ENCODE assay signal across 7 mouse cellular contexts in the genomic region with DNA sequence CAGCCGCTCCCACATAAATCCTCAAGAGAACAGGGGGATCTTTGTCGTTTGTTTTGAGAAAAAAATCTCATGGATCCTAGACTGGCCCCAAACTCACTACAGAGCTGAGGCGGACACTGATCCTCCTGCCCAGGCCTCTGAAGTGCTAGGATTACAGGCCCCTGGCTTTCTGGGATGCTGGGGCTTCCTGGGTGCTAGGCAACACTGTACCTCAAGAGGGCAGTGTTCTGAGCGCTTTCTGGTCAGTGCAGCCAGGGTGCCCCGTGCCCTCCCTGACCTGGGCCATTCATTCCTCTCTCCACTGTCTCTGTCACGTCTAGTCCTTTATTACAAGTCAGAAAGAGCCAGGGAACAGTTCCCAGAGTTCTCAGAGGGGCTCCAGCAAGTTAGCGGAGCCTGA. TPM values are rescaled to one million over a fixed set of nuclear protein-coding genes. Genes with fewer than 3 reads are reported as not detected.
A peak's percentile ranks its signal among the peaks of the same experiment; 100 is the strongest.
DNase-seq lines count a peak whose midpoint lies in the region; ATAC-seq lines count a peak whose summit lies in the region.

No protein-coding gene starts in this region.

- no peak overlapping the region for H3K4me3 ChIP-seq in embryonic facial prominence, embryonic 11.5 days (ENCODE audit: low read depth, low read length)
- H3K4me3 ChIP-seq in neural tube, embryonic 12.5 days, result no peak overlapping the region

- no peaks in the 10 kb centered on the region for H3K4me1 ChIP-seq in embryonic facial prominence, embryonic 11.5 days (ENCODE audit: control insufficient read depth, insufficient read depth, low read length)
- no peaks in the 10 kb centered on the region for H3K4me1 ChIP-seq in neural tube, embryonic 12.5 days

- peak; percentile 56 for DNase-seq in left cerebral cortex, postnatal 4 days
- no peak for DNase-seq in left cerebral cortex, postnatal 14 days (ENCODE audit: low spot score in 2 of 2)
- DNase-seq in cerebellum, adult 8-10 months, result peak; percentile 52
- DNase-seq in embryonic facial prominence, embryonic 11.5 days (ENCODE audit: low spot score), result peak; percentile 71
- peak; percentile 76 to 79 for DNase-seq in kidney, postnatal 4 days
- DNase-seq in left cerebral cortex, postnatal 25 days (ENCODE audit: low spot score in 2 of 2), result no peak

- no peak overlapping the region for H3K27ac ChIP-seq in embryonic facial prominence, embryonic 11.5 days (replicated peaks; ENCODE audit: low read depth, low read length)
- H3K27ac ChIP-seq in neural tube, embryonic 12.5 days, result no peak overlapping the region

- peaks cover 12% of the 10 kb centered on the region for H3K36me3 ChIP-seq in embryonic facial prominence, embryonic 11.5 days (replicated peaks; ENCODE audit: control insufficient read depth, insufficient read depth, low read depth, low read length)
- H3K36me3 ChIP-seq in neural tube, embryonic 12.5 days, result peaks cover 23% of the 10 kb centered on the region

- WGBS in embryonic facial prominence, embryonic 11.5 days, result 23% methylated on average over 7 of the region's 7 CpGs
- WGBS in neural tube, embryonic 12.5 days, result 21% methylated on average over 7 of the region's 7 CpGs

- intact Hi-C loops in left cerebral cortex, postnatal 4 days (cut with DNase I), result no loop called here
- intact Hi-C loops in left cerebral cortex, postnatal 14 days (cut with DNase I), result loop anchor here (5.0 kb wide), 1 partner anchor 60 kb away; no protein-coding TSS in a partner anchor
- intact Hi-C loops in left cerebral cortex, postnatal 25 days (cut with DNase I), result loop anchor here (2.0 to 5.0 kb wide), 2 partner anchors 61 to 165 kb away; no protein-coding TSS in a partner anchor

- no peaks in the 10 kb centered on the region for H3K9me3 ChIP-seq in embryonic facial prominence, embryonic 11.5 days (replicated peaks; ENCODE audit: control insufficient read depth, low read length)
- no peaks in the 10 kb centered on the region for H3K9me3 ChIP-seq in neural tube, embryonic 12.5 days

- 0 out of 2 replicates have a peak, but pooled peaks have one; percentile 4 for ATAC-seq in embryonic facial prominence, embryonic 11.5 days (replicated peaks; ENCODE audit: insufficient number of reproducible peaks, low FRiP score, low TSS enrichment, low read depth)
- no peak for ATAC-seq in neural tube, embryonic 12.5 days (ENCODE audit: low FRiP score, low read depth)

- no peaks in the 10 kb centered on the region for H3K27me3 ChIP-seq in embryonic facial prominence, embryonic 11.5 days (ENCODE audit: control insufficient read depth, insufficient read depth, low read length)
- no peaks in the 10 kb centered on the region for H3K27me3 ChIP-seq in neural tube, embryonic 12.5 days (replicated peaks)

- H3K4me2 ChIP-seq in embryonic facial prominence, embryonic 11.5 days (ENCODE audit: low read depth, low read length), result peak overlapping the region; percentile 19; the same call in 1 of the 2 replicates
- 0 out of 2 replicates have a peak overlapping the region, but pooled peaks have one; percentile 32 for H3K4me2 ChIP-seq in neural tube, embryonic 12.5 days (replicated peaks)

- H3K9ac ChIP-seq in embryonic facial prominence, embryonic 11.5 days (replicated peaks; ENCODE audit: low read length), result no peak overlapping the region
- H3K9ac ChIP-seq in neural tube, embryonic 12.5 days, result no peak overlapping the region

RNA-seq across cellular contexts. Expression of a gene that starts 9.6 kb away (rescaled TPM):
- total RNA-seq in left cerebral cortex, postnatal 4 days (2021), result 10 to 100 TPM; 46.2 to 53.7 TPM
- 10 to 100 TPM; 21.2 to 25.0 TPM for total RNA-seq in left cerebral cortex, postnatal 14 days (2021)
- 4.2 and 4.5 TPM in 2 replicates for polyA plus RNA-seq in embryonic facial prominence, embryonic 11.5 days (2014; fragmentation: Nextera tagmentation; extraction: Ambion mirVana)
- polyA plus RNA-seq in neural tube, embryonic 12.5 days (2016; fragmentation: Nextera tagmentation; extraction: Ambion mirVana), result 20.7 and 22.9 TPM in 2 replicates
- 10 to 100 TPM; 20.0 to 25.9 TPM for total RNA-seq in left cerebral cortex, postnatal 25 days (2021)

RNA-seq across cellular contexts. Expression of a gene that starts 25.9 kb away (rescaled TPM):
- total RNA-seq in left cerebral cortex, postnatal 4 days (2021), result 10 to 100 TPM; 57.8 to 60.1 TPM
- total RNA-seq in left cerebral cortex, postnatal 14 days (2021), result 10 to 100 TPM; 63.9 to 66.8 TPM
- polyA plus RNA-seq in embryonic facial prominence, embryonic 11.5 days (2014; fragmentation: Nextera tagmentation; extraction: Ambion mirVana), result 17.5 and 19.8 TPM in 2 replicates
- polyA plus RNA-seq in neural tube, embryonic 12.5 days (2016; fragmentation: Nextera tagmentation; extraction: Ambion mirVana), result 41.4 and 42.3 TPM in 2 replicates
- total RNA-seq in left cerebral cortex, postnatal 25 days (2021), result 10 to 100 TPM; 59.6 to 65.5 TPM

Comparison
In these comparisons a context has a peak if more than half of its experiments do, and no peak if none do; other contexts are left out.
1. DNase-seq: peak in left cerebral cortex, postnatal 4 days (single experiment), cerebellum, adult 8-10 months (single experiment), embryonic facial prominence, embryonic 11.5 days (single experiment) and kidney, postnatal 4 days (2 of 2); none in left cerebral cortex, postnatal 14 days (0 of 2) and left cerebral cortex, postnatal 25 days (0 of 2).